Mouse (Mus musculus) right cerebral cortex, adult 18-20 months (tissue): Measurements from ENCODE around the gene Sgce.
"Not testable (repeated sequence)": the region's sequence is repeated elsewhere in the genome, so short reads cannot be mapped to it uniquely, and the experiment has no call there.

Experiments
- DNase-seq: peaks from one replicate; pipeline ENCODE4 v3.0.0; 2022; ENCODE audit warnings: mixed read lengths

The Sgce gene

GRCm38 (mm10) chr6:4722142-4722541 lies 24.9 kb downstream of the Sgce start:
- DNase-seq: no peak

- DNase-seq: no peak
Measured at GRCm38 (mm10) chr6:4717344-4717743, 29.7 kb downstream of the Sgce start.

GRCm38 (mm10) chr6:4716171-4716570 lies 30.8 kb downstream of the Sgce start:
- no peak for DNase-seq

GRCm38 (mm10) chr6:4708971-4709370 lies 38.0 kb downstream of the Sgce start:
- no peak for DNase-seq

- DNase-seq: no peak
Measured at GRCm38 (mm10) chr6:4706415-4706814, 40.6 kb downstream of the Sgce start.

GRCm38 (mm10) chr6:4703908-4704307 lies 43.1 kb downstream of the Sgce start:
- DNase-seq: no peak

GRCm38 (mm10) chr6:4701641-4702040 lies 45.4 kb downstream of the Sgce start:
- DNase-seq: no peak

- DNase-seq: no peak
Measured at GRCm38 (mm10) chr6:4695778-4696177, 51.2 kb downstream of the Sgce start.

GRCm38 (mm10) chr6:4694672-4695231 lies 52.3 kb downstream of the Sgce start:
- no peak for DNase-seq

- no peak for DNase-seq
Measured at GRCm38 (mm10) chr6:4693544-4693943, 53.5 kb downstream of the Sgce start.

GRCm38 (mm10) chr6:4690438-4690837 lies 56.6 kb downstream of the Sgce start:
- no peak for DNase-seq

GRCm38 (mm10) chr6:4684706-4685340 lies 62.2 kb downstream of the Sgce start:
- no peak for DNase-seq

- no peak for DNase-seq
Measured at GRCm38 (mm10) chr6:4680576-4680975, 66.4 kb downstream of the Sgce start.

GRCm38 (mm10) chr6:4679981-4680380 lies 67.0 kb downstream of the Sgce start:
- no peak for DNase-seq

GRCm38 (mm10) chr6:4677356-4677761 lies 69.6 kb downstream of the Sgce start:
- DNase-seq: no peak

- no peak for DNase-seq
Measured at GRCm38 (mm10) chr6:4665154-4665553, 81.9 kb downstream of the Sgce start.

- DNase-seq: no peak
Measured at GRCm38 (mm10) chr6:4664313-4664712, 82.7 kb downstream of the Sgce start.

GRCm38 (mm10) chr6:4663516-4663915 lies 83.5 kb downstream of the Sgce start:
- no peak for DNase-seq

GRCm38 (mm10) chr6:4658861-4659260 lies 88.1 kb downstream of the Sgce start:
- no peak for DNase-seq

GRCm38 (mm10) chr6:4655924-4656323 lies 91.1 kb downstream of the Sgce start:
- no peak for DNase-seq

GRCm38 (mm10) chr6:4655466-4655865 lies 91.5 kb downstream of the Sgce start:
- DNase-seq: no peak

- not testable (repeated sequence) for DNase-seq
Measured at GRCm38 (mm10) chr6:4653741-4654140, 93.3 kb downstream of the Sgce start.

GRCm38 (mm10) chr6:4652596-4653134 lies 94.3 kb downstream of the Sgce start:
- DNase-seq: no peak

GRCm38 (mm10) chr6:4647351-4647750 lies 99.7 kb downstream of the Sgce start:
- no peak for DNase-seq

- no peak for DNase-seq
Measured at GRCm38 (mm10) chr6:4642068-4642467, 104.9 kb downstream of the Sgce start.
